Mouse (Mus musculus) fat pad, adult 2 months (tissue): ENCODE measurements around the gene Efcab9.

ENCODE experiments used
- DNase-seq: peaks from one replicate; pipeline ENCODE4 v3.0.0-alpha.2; 2011; ENCODE audit warnings: low read depth, low spot score; ENCODE audit errors: extremely low read depth

Gene Efcab9

DNA sequence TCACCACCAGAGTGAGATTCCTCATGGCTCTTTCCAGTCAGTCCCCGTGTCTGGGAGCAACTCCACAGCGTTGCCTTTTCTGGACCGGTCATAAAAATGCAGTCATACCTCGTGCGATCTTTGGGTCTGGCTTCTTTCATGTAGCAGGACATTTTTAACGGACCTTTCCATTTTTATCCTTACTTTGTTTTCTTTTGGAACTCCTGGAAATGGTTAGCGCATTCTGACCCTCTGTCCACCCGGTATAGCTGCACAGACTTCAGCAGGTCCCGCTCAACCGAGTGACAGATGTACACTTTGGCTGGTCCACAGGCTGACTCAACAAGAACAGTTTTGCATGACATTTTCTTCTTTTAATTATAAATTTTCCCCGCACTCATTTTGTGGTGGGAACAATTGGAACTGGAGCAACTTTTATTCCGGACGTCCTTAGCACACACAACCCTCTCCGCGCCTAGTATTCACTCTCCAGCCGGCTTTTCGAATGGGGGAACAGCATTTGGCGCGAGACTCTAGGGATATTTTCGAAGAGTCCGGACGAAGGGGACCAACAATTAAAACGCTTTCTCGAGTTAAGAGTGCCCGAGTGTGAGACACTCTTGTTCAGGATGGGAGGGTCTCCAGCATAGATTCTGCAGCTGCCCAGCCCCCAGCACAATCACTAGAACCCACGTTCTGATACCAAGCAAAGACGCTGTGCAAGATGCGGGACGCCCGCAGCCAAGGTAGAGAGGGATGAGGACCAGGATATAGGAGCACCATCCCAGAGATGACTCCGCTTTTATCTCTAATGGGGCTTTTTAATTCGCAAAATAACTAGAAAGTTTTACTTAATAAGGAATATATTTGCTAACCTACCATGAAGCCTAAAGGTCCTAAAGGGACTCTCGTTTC is at the start of gene Efcab9:
Efcab9 (minus strand) TSS at position 211 of the 894 bp plus-strand sequence.
- DNase-seq, result no peak

DNA sequence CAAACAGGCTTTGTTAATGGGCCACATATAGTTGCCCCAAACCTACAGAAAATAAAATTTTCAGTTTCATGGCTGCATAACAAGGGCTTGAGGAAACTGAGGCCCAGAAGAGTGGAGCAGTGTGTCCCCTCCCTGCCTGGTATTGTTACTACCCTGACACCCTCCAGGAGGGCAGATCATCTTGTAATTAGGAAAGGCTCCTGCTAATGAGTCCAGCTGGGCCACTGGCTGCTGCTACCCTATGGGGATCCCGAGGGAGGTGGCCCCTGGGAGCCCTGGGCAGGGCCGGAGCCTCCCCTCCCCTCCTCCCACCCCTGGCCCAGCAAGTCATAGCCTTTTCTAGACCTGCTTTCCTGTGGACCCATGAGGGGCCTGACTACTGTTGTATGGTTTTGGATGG is 49.1 kb upstream of the Efcab9 start:
- DNase-seq, result no peak

DNA sequence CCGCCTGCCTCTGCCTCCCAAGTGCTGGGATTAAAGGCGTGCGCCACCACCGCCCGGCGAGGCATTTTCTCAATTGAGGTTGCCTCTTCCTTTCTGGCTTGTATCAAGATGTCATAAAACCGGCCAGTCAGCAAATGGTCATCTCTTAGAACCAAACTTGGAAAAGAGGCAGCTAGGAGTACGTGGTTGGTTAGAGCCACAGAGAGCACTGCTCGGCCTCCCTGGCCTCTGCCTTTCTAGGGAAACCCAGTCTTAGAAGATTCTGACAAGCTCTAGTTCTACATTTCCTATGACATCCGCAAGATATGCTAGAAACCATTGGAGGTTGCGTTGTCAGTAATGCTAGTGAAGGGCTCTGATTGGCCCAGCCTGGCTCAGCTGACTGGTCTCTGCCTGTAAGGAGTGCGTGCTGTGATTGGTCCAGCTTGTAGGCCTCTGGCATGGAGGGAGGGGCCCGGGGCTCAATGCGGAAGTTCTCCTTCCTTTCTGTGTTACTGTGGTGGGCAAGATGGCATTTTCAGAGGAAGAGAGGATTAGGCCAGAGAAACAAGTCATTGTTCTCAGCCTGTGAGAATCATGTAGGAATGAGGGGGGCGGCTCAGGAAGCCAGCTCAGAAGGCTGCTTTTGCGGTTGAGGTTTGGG is 48.5 kb upstream of the Efcab9 start:
- DNase-seq, result no peak

DNA sequence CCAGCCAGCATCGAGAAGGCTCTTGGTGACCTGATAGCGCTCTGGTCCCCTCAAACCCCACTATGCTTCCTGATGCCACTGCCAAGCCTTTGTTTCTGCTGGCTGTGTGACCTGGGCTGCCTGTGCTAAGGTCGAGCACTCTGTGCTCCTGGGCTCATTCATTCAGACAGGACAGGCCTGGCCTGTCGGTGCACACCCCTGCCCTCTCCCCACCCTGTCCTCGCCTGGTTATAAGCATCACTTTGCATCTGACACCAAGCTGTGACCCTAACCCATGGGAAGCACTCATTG is 44.8 kb upstream of the Efcab9 start:
- no peak for DNase-seq

DNA sequence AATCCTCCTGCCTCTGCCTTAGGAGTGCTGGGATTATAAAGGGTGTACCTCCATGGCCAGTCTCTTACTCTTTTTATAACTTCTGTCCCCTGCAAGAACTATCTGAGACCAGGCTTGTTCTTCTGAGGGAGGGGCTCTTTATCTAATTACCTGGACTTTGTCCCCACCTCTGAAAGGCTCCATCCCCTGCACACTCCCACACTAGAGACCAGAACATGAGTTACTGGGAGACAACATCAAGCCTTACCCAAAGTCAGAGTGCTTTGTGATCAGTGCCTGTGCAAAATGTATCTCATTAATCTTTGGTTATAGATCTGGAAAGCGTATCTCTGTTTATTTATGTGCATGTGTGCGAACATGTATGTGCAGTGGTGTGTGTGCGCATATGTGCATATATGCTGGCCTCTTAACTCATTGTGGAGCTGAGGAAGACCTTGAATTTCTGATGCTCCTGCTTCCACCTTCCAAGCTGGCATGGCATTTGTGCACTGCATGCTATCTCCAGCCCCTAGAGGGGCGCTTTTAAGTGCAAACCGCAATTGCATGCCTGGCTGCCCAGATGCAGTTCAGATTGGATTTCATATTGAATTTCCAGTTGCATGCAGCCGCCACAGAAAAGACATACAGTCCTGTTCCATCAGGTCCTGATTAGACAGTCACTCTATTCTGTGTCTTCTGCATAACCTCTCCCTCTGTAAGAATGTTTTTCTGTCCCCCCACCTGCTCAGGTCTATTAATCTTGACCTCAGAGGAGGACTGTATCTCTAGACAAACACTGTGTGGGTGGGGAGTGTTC is 44.3 kb upstream of the Efcab9 start:
- DNase-seq, result no peak

DNA sequence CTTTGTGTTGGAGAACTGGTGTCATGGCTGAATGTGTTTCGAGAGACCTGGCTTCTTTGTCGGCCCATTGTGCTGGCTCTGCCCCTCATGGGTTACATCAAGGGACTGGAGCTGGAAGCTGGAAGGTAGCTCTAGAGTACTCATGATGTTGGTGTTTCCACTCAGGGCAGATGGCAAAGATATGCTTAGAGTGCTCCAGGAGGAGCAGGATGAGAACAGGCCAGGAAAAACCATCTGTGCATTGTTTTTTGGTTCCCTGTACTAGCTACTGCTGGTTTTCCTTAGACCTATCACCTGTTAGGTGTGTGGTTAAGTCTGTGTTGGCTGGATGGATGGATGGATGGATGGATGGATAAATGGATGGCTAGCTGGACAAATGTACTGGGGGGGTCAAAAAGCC is 41.8 kb upstream of the Efcab9 start:
- DNase-seq, result no peak

DNA sequence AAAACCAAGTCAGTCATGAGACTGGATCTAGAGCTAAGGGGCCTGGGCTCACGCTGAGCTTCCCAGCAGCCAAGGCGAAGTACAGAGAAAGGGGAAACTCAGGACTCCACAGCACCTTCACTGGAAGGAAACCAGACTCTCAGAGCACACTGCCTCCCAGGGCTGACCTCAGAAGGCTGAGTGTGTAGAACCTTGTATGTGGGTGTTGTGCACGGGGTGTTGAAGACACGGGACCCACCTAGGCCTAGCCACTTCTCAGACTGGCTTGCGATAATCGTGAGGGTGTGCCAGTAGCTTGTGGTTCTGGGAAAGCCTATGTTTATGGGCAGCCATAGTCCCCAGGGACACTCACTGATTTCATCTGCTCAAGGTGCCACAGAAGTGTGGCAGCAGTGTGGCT is 39.2 kb upstream of the Efcab9 start:
- no peak for DNase-seq

DNA sequence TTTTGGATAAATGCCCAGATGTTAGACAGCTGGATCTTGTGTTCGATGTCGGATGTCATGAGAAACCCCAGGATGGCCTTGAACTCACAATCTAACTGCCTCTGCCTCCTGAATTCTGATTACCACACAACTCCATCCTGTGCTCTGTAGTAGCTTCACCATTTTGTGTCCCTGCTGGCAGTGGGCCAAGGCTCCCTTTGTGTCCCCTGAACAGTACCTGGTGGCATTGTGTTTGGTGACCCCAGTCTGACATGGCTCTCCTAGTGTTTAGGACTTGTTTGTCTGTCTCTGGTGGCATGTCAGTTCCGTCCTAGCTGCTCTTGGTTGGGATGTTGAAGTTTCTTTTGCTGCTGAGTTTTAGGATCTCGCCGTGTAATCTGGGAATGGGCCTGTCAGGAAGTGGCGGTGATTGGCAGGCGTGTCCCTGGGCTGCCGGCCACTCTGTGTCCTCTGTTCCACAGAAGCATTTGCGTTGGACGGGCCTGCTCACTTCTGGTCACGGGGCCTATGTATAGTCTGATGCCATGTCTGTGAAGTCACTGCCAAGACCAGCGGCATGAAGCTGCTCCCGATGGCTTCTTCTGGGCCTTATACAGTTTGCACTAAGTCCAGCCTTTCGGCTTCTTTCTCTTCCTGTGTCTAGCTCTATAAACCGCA is 36.9 kb upstream of the Efcab9 start:
- DNase-seq, result no peak

DNA sequence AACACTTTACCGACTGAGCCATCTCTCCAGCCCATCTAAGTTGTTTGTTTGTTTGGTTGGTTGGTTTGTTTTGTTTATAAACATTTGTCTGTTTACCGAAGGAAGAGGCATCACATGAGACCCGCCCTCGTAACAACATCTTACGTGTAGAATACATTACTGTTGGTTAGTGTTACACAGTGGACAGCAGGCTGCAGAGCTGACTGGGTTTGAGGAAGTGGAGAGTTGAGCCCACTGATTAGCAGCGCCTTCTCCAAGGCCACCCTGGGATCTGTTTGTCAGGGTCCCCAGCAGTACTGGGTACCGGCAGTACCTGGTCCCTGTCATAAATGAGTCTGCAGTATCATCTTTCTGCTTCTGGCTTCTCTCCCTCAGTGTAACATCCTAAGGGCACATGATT is 36.2 kb upstream of the Efcab9 start:
- no peak for DNase-seq

DNA sequence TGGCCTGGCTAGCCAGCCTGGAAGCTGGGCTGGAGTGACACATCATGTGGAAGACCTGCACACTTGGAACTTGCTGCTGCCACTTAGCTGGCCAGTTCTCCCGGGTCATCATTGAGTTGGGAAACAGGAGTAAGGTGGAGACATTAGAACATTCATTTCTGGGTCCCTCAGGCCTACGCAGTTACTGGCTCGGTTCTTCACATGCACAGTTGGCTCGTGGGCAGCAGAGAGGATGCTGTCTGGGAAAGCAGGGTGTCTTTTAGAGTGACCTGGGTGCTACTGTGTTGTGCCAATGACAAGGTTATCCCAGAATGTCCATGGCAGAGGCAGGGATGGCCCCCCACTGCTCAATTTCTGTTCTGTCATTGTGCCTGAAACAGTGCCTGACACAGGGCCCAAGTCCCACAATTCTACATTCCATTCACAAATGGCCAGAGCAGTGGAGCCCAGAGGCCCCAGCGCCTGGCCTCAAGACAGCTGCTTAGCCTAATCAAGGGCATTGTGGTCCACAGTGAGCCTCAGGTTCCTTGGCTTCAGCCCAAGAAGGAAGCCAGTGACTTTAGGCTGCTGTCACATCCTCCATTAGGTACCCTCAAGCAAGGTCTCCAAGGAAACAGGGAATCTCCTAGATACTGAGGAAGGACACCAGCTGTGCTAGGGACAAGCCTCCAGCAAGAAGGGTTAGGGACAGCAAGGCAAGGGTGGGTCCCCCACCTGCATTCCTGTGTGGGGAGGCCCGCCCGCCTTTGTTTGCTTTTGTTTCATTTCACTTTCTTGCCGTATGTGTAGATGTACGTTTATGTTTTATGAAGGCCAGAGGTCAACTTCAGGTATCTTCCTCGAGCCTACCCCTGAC is 35.3 kb upstream of the Efcab9 start:
- DNase-seq, result no peak

DNA sequence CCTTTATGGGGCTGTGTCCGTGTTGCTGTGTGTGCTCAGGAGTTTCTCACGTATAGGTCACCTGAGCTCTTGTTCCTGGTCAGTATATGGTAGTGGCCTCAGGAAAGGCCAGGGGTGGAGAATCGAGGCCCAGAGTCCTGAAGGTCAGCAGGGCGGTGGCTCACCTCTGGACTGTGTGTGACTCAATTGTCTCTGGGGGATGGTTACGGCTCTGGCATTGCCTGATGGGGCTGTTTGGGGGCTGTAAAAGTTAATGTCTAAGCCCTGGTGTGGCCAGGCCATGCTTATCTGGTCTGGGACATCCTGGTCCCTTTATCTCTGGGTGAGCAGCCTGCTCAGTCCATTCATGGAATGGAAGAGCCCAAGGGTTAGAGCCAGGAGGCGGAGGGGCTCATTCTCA is 34.3 kb upstream of the Efcab9 start:
- no peak for DNase-seq

DNA sequence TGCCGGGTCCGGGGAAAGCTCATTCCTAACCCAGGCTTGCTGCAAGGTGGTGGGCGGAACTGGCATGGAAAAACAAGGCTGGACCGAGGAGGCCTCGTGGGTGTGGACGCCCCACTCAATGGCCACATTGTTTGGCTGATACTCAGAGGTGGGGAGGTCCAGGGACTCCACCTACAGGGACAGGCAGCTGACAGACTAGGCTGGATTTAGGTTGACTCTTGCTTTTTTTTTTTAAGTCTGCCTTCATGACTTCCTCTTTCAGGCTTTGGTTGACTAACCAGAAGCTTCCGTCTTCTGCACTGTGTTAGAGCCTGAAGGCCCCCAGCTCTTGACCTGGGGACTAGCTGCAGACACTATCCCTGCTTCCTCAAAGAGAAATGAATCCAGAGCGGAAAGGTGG is 33.2 kb upstream of the Efcab9 start:
- no peak for DNase-seq

DNA sequence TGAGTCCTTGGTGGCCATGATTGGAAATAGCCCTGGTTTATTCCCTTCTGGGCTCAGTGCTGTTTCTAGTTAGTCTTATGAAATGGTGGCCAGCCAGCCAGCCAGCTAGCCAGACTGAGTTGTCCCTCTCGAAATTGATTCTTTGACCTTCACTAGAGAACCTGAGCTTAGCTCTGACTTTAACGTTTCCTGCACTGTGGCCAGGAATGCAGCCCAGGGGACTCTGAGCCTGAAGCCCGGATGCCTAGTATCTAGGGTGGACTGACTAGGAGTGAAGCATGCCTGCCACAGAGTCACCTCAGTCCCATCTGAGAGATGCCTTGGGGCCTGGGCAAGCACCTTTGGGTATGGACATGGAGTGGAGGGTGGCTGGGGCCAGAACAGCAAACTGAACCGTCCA is 32.7 kb upstream of the Efcab9 start:
- no peak for DNase-seq

DNA sequence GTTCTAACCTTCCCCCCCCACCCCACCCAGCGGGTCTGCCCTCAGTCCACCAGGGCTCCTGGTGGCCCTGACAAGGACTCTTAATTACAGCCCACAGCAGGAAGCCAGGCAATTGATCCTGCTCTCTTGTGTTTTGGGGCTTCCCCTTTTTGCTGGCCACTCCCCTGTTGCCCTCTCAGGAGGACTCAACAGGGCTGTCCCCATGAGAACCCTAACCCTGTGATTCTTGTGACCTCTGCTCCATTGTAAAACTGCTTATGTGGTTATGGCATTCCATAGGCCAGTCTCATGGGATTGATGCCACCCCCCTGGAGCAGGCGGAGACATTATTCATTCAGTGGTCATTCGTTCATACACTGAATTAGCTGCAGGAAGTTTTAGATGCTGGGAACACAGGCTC is 31.8 kb upstream of the Efcab9 start:
- DNase-seq, result no peak

DNA sequence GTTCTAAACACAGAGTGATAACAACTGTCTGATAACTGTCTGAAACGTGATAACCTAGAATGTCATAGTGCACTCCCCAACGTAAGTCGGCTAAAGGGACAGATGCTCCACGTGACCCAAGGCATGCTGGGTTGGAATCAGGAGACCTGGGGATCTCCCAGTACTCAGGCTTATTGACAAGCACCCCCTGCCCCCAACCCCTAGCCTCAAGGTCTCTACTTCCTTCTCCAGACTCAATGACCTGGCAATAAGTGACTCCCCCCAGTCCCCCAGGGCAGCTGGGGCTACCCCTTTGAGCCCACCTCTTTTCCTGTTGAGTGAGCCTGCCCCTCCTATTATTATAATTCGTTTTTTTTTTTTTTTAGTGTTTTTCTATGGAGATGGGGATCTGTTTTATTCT is 30.8 kb upstream of the Efcab9 start:
- DNase-seq, result no peak

DNA sequence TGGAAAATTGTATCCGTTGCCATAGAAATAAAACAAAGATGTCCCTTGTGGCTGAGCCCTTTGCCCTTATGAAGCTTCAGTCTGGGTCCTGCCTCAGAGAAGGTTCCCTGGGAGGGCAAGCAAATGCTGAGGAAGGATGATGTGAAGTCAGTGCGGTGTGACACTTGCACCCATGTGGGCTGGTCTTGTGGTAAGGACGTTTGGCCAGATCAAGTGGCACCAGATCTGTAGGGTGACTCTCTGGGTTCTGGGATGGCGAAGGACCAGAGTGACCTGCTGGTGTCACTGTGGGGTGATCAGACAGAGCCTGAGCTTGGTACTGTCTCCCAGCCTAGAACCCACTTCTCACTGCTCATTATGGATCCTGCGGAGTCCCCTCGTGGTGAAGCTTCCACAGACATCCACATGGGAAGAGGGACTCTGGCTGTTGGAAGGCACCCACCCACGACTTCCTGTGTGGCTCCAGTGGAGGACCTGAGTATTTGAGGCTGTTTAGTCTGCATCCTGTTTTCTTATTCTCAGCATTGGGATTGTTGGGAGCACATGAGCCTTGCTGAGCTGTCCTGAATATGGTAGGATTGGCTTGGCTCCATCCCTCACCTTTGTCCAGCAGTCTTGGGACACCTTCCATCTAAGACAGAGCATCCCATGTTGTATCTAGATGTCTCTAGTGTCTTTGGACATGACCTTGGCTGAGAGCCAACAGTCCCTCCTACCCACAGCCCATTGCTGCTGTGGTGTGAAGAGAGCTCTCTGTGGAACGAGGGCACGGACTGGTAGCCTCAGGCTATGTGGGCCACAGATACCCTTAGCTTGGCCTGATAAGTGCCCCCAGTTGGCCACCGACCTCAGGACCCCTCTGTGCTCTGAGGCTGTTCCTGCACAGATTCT is 29.8 kb upstream of the Efcab9 start:
- no peak for DNase-seq

DNA sequence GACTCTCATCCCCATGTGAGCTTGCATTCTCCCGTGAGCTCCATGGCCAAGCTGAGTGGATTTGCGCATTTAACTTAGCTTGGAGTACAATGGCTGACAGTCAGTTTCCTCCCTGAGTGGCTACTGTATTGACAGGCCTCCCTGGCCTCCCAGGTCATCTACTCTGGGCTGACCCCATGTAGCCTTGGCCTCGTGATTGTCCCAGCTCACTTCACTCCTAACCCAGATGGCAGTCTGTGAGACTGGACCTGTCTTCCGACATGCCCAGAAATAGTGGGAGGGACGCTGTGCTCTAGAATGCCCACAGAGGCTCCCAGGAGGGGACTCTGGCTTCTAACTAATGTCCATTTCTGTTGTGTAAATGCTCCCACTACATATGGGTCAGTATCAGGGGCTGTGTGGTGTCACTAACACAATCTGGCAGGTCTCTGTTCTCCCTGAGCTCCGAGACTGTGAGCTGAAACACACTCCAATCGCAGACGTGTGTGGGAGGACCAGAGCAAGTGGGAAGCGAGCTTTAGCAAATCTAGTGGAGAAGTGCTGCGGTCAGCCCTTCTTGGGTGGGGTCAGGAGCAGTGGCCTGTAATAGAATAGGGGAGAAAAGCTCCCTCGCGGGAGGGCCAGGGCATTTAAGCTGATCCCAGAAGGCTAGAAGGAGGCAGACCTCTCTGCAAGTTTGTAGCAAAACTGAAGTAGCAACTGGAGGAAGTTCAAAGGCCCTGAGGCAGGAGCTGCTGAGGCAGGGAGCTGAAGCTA is 28.3 kb upstream of the Efcab9 start:
- DNase-seq, result no peak

DNA sequence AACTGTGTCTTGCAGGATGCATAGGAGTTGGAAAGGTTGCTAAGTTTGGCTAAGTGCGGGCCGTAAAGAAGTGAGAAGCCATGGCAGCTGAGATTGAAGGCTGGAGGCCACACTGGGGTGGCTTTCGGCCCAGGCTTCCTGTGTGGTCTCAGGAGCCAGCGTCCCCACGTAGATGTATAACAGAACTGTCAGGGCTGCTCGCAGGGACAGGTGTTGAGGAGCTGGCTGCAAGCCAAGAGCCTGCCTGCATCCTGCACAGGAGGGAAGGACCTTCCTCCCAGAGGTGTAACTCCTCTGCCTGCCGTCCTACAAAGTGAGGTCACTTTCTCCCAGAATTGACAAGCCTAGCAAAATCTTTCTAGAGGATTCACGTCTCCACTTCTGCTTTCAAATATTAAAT is 26.8 kb upstream of the Efcab9 start:
- no peak for DNase-seq

DNA sequence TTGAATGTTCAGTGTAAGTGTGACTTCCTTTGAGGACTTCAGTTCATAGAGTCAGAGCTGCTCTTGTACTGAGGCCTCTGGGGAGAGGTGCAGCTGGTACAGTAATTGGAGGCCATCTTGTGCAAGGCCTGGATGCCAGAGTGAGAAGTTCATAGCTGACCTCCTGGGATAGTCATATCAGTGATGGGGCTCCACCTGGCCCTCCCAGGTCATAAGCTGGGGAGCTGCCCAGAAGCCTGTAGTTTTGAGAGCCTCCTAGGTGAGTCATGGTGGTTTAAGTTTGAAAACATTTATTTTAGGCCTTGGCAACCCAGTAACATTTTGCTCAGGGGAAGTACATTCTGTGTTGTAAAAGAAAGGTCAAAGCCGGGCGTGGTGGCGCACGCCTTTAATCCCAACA is 26.1 kb upstream of the Efcab9 start:
- no peak for DNase-seq
